Mouse (Mus musculus) kidney, postnatal 4 days (tissue): Measurements from ENCODE around the gene Hsd3b4.
"Not testable (repeated sequence)": the region's sequence is repeated elsewhere in the genome, so short reads cannot be mapped to it uniquely, and the experiment has no call there.

Experiments
- DNase-seq, 2 experiments: peaks; one replicate each; pipeline ENCODE4 v3.0.0; 2021; ENCODE audit warnings: mixed read lengths in 2 of 2

Gene Hsd3b4

DNA sequence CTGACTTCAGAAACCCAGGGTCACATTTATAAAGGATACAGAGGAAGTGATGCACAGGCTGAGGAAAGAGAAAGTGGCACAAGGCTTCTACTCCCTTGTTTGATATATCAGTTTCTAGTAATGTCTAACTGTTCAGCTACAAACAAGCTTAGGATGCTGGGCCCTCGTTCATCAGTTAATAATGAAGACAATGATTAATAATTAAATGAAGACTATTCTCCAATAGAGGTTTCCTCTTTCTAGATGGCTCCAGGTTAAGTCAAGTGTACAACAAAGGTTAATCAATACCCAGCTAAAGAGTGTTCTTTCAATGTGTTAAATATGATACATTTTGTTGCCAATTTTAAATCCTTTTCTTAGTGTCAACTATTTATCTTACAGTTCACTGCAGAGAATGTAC lies at the start of gene Hsd3b4:
Gene Hsd3b4, minus strand, starts transcription at position 101 of the 400 bp plus-strand sequence.
- not testable (repeated sequence) for DNase-seq

DNA sequence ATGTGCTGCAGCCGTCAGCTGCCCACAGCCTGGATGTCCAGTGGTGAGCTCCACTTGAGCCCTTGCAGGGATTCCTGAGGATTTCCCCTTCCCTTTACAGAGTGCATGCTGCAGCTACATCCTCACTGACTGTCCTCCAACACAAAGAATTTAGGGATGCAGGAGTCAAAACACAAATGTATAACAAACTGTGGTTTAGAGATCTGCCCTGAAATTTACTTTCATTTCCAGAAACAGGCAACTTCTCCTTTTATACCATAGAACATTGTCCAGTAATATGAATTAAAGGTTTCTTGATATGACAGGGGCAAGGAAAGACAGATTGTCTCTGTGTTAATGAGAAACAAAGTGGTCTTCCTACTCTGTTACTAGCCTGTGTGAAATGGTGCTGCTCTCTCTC lies 40.5 kb upstream of the Hsd3b4 start:
- not testable (repeated sequence) for DNase-seq

DNA sequence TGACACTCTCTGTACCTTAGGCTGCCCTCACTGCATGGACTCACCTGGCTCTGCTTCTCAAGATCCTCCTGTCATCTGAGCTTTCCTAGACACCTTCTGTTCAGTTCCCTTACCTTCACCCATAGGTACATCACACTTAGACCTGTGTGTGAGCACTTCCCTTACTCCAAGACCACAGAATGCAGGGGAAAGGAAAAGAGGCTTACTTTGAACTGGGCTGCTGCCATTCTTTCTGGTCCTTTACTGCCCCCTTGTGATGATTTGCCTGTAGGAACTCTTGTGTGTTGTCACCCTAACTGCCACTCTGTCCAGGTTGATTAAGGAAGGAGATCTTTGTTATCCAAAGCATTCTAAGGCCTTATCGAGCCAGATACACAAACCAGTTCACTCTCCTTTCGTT lies 39.9 kb upstream of the Hsd3b4 start:
- DNase-seq, result not testable (repeated sequence)

DNA sequence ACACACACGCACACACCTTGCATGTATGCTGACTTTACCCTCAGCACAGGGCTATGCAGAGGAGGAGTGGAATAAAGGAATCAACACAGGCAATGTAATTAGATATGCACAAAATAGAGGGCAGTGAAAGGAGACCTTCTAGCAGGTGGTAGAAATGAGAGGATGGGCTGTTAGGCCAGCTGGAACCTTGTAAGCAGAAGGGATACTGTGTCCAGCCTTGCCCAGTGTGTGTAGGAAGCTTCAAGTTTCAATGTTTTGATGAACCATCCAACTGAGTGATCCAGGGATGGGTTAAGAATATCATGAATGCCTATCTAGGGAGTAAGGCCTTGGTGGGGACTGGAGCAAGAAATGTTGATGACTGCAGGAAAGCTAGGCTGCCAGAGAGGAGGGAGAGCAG lies 38.2 kb upstream of the Hsd3b4 start:
- not testable (repeated sequence) for DNase-seq

DNA sequence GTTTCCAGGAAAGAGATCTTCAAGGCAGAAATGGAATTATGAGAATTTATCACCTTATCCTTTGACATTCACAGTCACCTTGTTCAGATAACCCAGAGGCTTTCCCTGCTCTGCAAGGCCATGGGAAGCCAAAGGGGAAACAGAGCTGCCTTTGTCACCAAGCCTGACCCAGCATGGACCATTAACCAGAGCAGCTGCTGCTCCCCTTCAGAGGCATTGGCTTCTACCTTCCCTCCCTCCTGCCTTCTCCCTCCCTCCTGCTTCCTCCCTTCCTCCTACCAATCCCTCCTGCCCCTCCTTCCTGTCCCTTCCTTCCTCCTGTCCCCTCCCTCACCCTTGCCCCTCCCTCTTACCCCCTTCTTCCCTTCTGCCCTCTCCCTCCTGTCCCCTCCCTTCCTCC lies 37.3 kb upstream of the Hsd3b4 start:
- DNase-seq, result not testable (repeated sequence)

DNA sequence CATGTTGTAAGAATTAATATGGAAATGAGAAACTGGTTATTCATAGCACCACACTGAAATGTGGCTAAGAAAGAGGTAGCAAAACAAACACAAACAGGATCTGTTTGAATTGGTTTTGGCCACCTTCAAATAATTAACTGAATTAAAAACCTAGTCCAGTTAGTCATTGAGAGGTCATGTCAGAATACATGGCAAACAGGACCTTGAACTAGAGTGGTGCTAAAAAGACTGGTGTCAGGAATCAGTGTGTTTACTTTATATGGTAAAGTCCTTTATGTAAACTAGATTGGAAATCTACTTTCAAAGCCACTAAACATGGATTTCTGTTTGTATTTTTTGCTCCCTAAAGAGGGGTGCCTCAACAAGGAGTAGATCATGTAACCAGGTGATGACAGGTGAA lies 14.7 kb upstream of the Hsd3b4 start:
- DNase-seq, result not testable (repeated sequence)

DNA sequence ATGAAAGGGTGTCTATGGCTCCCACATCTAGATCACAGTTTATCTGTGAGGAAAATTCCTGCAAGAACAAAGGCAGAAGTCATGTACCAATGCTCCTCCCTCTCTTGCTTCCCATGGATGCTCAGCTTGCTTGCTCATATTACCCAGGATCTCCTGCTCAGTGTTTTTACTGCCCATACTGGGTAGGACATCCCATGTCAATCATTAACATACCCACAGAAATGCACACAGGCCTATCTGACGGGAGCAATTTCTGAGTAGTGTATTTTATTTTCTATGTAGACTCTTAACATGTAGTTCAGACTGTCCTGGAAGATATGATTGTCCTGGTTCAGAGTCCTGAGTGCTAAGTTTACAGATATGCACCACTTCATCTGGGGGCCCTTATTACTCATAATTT lies 14.2 kb upstream of the Hsd3b4 start:
- DNase-seq, result not testable (repeated sequence)

DNA sequence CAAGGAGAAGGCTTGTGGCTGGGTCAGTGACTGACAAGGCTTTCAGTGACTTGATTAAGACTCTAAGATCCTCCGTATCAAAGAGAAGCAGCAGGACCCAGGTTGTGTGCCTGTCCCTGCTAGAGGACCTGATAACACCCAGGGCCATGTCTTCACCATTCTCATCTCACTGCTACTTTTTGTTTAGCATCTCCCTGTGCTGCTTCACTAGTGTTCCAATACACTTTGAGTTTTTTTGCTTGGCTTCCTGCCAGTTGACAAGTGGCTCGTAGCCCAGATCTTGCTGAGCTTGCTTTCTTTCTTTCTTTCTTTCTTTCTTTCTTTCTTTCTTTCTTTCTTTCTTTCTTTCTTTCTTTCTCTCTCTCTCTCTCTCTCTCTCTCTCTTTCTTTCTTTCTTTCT lies 12.5 kb upstream of the Hsd3b4 start:
- not testable (repeated sequence) for DNase-seq

DNA sequence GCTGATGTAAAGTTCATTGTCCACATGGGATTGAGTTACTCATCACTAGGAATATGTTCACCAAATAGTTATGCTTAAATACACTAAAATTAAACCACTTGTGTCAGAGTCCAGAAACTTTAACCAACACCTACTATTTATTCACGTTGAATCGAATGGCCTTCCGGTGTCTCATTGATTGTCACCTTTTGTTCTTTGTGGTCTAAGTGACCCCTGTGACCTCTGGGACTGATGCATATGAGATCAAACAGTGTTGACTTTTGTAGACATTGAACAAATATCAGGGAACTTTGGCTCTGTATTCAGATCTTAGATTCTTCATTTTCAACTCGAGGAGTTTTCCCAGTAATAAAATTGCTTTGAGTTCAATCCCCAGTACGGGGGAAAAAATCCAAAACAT lies 3.1 kb downstream of the Hsd3b4 start:
- not testable (repeated sequence) for DNase-seq

DNA sequence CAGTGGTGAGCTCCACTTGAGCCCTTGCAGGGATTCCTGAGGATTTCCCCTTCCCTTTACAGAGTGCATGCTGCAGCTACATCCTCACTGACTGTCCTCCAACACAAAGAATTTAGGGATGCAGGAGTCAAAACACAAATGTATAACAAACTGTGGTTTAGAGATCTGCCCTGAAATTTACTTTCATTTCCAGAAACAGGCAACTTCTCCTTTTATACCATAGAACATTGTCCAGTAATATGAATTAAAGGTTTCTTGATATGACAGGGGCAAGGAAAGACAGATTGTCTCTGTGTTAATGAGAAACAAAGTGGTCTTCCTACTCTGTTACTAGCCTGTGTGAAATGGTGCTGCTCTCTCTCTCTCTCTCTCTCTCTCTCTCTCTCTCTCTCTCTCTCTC lies 12.9 kb downstream of the Hsd3b4 start:
- not testable (repeated sequence) for DNase-seq

DNA sequence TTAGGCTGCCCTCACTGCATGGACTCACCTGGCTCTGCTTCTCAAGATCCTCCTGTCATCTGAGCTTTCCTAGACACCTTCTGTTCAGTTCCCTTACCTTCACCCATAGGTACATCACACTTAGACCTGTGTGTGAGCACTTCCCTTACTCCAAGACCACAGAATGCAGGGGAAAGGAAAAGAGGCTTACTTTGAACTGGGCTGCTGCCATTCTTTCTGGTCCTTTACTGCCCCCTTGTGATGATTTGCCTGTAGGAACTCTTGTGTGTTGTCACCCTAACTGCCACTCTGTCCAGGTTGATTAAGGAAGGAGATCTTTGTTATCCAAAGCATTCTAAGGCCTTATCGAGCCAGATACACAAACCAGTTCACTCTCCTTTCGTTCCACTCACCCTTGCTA lies 13.6 kb downstream of the Hsd3b4 start:
- not testable (repeated sequence) for DNase-seq

DNA sequence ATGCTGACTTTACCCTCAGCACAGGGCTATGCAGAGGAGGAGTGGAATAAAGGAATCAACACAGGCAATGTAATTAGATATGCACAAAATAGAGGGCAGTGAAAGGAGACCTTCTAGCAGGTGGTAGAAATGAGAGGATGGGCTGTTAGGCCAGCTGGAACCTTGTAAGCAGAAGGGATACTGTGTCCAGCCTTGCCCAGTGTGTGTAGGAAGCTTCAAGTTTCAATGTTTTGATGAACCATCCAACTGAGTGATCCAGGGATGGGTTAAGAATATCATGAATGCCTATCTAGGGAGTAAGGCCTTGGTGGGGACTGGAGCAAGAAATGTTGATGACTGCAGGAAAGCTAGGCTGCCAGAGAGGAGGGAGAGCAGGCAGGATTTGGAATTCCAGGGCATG lies 15.3 kb downstream of the Hsd3b4 start:
- DNase-seq, result not testable (repeated sequence)

DNA sequence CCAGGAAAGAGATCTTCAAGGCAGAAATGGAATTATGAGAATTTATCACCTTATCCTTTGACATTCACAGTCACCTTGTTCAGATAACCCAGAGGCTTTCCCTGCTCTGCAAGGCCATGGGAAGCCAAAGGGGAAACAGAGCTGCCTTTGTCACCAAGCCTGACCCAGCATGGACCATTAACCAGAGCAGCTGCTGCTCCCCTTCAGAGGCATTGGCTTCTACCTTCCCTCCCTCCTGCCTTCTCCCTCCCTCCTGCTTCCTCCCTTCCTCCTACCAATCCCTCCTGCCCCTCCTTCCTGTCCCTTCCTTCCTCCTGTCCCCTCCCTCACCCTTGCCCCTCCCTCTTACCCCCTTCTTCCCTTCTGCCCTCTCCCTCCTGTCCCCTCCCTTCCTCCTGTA lies 16.1 kb downstream of the Hsd3b4 start:
- not testable (repeated sequence) for DNase-seq

DNA sequence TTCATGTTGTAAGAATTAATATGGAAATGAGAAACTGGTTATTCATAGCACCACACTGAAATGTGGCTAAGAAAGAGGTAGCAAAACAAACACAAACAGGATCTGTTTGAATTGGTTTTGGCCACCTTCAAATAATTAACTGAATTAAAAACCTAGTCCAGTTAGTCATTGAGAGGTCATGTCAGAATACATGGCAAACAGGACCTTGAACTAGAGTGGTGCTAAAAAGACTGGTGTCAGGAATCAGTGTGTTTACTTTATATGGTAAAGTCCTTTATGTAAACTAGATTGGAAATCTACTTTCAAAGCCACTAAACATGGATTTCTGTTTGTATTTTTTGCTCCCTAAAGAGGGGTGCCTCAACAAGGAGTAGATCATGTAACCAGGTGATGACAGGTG lies 38.8 kb downstream of the Hsd3b4 start:
- DNase-seq, result not testable (repeated sequence)

DNA sequence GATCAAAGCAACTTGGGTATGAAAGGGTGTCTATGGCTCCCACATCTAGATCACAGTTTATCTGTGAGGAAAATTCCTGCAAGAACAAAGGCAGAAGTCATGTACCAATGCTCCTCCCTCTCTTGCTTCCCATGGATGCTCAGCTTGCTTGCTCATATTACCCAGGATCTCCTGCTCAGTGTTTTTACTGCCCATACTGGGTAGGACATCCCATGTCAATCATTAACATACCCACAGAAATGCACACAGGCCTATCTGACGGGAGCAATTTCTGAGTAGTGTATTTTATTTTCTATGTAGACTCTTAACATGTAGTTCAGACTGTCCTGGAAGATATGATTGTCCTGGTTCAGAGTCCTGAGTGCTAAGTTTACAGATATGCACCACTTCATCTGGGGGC lies 39.3 kb downstream of the Hsd3b4 start:
- not testable (repeated sequence) for DNase-seq

DNA sequence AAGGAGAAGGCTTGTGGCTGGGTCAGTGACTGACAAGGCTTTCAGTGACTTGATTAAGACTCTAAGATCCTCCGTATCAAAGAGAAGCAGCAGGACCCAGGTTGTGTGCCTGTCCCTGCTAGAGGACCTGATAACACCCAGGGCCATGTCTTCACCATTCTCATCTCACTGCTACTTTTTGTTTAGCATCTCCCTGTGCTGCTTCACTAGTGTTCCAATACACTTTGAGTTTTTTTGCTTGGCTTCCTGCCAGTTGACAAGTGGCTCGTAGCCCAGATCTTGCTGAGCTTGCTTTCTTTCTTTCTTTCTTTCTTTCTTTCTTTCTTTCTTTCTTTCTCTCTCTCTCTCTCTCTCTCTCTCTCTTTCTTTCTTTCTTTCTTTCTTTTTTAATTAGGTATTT lies 41.0 kb downstream of the Hsd3b4 start:
- not testable (repeated sequence) for DNase-seq

DNA sequence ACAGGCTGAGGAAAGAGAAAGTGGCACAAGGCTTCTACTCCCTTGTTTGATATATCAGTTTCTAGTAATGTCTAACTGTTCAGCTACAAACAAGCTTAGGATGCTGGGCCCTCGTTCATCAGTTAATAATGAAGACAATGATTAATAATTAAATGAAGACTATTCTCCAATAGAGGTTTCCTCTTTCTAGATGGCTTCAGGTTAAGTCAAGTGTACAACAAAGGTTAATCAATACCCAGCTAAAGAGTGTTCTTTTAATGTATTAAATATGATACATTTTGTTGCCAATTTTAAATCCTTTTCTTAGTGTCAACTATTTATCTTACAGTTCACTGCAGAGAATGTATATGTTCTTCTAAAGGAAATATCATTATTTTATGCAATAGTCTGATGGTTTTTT lies 53.3 kb downstream of the Hsd3b4 start, which contains the start of gene Gm4450:
Gene Gm4450, minus strand, starts transcription at position 101 of the 400 bp plus-strand sequence.
- DNase-seq, result not testable (repeated sequence)

DNA sequence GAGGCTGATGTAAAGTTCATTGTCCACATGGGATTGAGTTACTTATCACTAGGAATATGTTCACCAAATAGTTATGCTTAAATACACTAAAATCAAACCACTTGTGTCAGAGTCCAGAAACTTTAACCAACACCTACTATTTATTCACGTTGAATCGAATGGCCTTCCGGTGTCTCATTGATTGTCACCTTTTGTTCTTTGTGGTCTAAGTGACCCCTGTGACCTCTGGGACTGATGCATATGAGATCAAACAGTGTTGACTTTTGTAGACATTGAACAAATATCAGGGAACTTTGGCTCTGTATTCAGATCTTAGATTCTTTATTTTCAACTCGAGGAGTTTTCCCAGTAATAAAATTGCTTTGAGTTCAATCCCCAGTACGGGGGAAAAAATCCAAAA lies 56.5 kb downstream of the Hsd3b4 start:
- DNase-seq, result not testable (repeated sequence)
